Mouse (Mus musculus) midbrain, embryonic 16.5 days (tissue): ENCODE measurements around the gene Myof. TPM values are rescaled to one million over a fixed set of nuclear protein-coding genes. Genes with fewer than 3 reads are reported as not detected.

Experiments
- ATAC-seq: fragments of 200-750 bp; cut with Nextera tagmentation; 2 replicates; pipeline ENCODE4 v1.8.0; 2017; ENCODE audit warnings: moderate TSS enrichment
- H3K27ac ChIP-seq: fragments of 300-500 bp; sonication (generic); 2 replicates; pipeline ENCODE4 v1.5.1; 2014; ENCODE audit warnings: mild to moderate bottlenecking, low read length, mixed read lengths
- H3K27me3 ChIP-seq: fragments of 300-500 bp; sonication (generic); 2 replicates; pipeline ENCODE4 v1.6.1; 2014; ENCODE audit warnings: low read depth, low read length, mixed read lengths; ENCODE audit not compliant: control insufficient read depth, insufficient read depth
- H3K36me3 ChIP-seq: fragments of 300-500 bp; sonication (generic); 2 replicates; pipeline ENCODE4 v1.6.1; 2014; ENCODE audit warnings: mild to moderate bottlenecking, low read length, moderate library complexity, mixed read lengths; ENCODE audit not compliant: control insufficient read depth, insufficient read depth
- H3K4me1 ChIP-seq: fragments of 300-500 bp; sonication (generic); 2 replicates; pipeline ENCODE4 v1.6.1; 2014; ENCODE audit warnings: mild to moderate bottlenecking, low read length, mixed read lengths; ENCODE audit not compliant: control insufficient read depth, insufficient read depth
- H3K4me2 ChIP-seq: fragments of 300-500 bp; sonication (generic); 2 replicates; pipeline ENCODE4 v1.6.1; 2014; ENCODE audit warnings: mild to moderate bottlenecking, low read length, mixed read lengths
- H3K4me3 ChIP-seq: fragments of 300-500 bp; sonication (generic); 2 replicates; pipeline ENCODE4 v1.5.1; 2014; ENCODE audit warnings: low read depth, mild to moderate bottlenecking, low read length, moderate library complexity, mixed read lengths
- H3K9ac ChIP-seq: fragments of 300-500 bp; sonication (generic); 2 replicates; pipeline ENCODE4 v1.6.1; 2014; ENCODE audit warnings: low read depth, low read length, mixed read lengths
- H3K9me3 ChIP-seq: fragments of 300-500 bp; sonication (generic); replicated peaks from 2 replicates; pipeline ENCODE4 v1.6.1; 2014; ENCODE audit warnings: mild to moderate bottlenecking, low read length, mixed read lengths; ENCODE audit not compliant: control insufficient read depth, poor library complexity, severe bottlenecking
- WGBS: fragments of 180-500 bp; shearing (Covaris S2); extraction: QIAGEN DNeasy Blood & Tissue Kit; methylation state at CpG from one replicate; pipeline ENCODE4 v1.1.7; 2014; 5-methylcytosine and 5-hydroxymethylcytosine counted together
- polyA plus RNA-seq: library from polyadenylated mRNA; unstranded; fragments of >200 nt; fragmentation: Nextera tagmentation; extraction: Ambion mirVana; gene quantifications from 2 replicates; pipeline ENCODE4 v1.2.1, GENCODE M21; 2015

Gene Myof
- polyA plus RNA-seq, 1 experiment from 2014 or later: 1.9 TPM

DNA sequence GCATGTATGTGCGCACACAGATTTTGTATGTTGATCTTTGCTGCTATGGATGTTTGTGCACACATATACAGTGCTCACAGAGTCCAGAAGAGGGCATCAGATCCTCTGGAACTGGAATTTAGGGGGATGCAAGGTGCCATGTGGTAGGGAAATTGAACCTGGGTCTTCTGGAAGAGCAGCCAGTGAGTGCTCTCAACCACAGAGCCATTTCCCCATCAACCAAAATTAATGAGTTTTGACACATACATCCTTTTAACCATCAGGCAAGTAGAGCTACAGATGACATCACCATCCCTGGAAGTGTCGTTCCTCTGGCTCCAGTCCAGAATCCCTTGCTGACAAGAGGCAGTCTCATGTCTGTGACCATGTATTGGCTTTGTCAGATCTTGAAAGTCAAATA is 32.9 kb upstream of the Myof start:
- WGBS: 83% methylated on average over 2 of the region's 2 CpGs
- Histone ChIP-seq H3K4me2 (no peak overlapping the region), H3K36me3 (no peaks in the 10 kb centered on the region), H3K4me3 (no peak overlapping the region), H3K9me3 (no peaks in the 10 kb centered on the region), H3K9ac (no peak overlapping the region), H3K4me1 (no peaks in the 10 kb centered on the region), H3K27ac (no peak overlapping the region), H3K27me3 (no peaks in the 10 kb centered on the region)
- no peak for ATAC-seq

DNA sequence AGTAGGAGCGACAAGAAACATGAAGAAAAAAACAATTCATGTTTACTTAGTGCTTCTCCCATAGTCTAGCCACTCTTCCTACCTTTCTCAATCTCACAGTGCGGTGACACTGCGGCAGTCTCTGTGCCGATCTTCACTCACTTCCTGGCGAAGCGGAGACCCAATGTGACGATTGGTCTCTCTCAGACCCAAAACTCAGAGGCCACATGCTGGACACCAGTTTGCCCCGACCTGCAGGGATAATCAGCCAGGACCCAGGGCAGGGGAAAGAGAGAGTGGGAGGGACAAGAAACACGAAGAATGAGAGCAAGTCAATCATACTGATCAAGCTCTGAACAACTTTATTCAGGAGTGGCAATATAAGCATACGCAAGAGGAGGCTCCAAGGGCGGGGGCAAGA is 31.7 kb upstream of the Myof start:
- Histone ChIP-seq H3K36me3 (no peaks in the 10 kb centered on the region), H3K4me1 (no peaks in the 10 kb centered on the region), H3K27ac (no peak overlapping the region), H3K9me3 (no peaks in the 10 kb centered on the region), H3K27me3 (no peaks in the 10 kb centered on the region), H3K9ac (no peak overlapping the region), H3K4me2 (no peak overlapping the region), H3K4me3 (no peak overlapping the region)
- no peak for ATAC-seq
- WGBS: 81% methylated on average over 11 of the region's 11 CpGs

DNA sequence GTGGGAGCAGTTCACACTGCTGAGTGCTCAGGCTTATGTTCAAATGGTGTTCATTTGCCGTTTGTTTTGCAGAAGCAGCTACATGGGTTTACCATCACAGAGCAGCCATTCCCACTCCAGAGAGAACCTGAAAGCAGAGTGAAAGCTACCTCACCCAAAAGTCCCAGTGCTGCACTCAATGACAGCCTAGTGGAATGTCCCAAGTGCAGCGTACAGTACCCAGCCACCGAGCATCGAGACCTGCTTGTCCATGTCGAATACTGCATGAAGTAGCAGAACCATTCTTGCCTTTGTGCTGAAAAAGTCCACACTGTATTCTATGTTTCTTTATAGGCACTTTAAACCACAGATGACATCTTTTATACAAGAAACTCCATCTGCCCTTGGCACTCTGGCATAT is 29.8 kb upstream of the Myof start:
- Histone ChIP-seq H3K9me3 (no peaks in the 10 kb centered on the region), H3K9ac (no peak overlapping the region), H3K4me1 (no peaks in the 10 kb centered on the region), H3K27me3 (no peaks in the 10 kb centered on the region), H3K36me3 (no peaks in the 10 kb centered on the region), H3K27ac (no peak overlapping the region), H3K4me2 (no peak overlapping the region), H3K4me3 (no peak overlapping the region)
- ATAC-seq: no peak
- 92% methylated on average over 5 of the region's 5 CpGs for WGBS

DNA sequence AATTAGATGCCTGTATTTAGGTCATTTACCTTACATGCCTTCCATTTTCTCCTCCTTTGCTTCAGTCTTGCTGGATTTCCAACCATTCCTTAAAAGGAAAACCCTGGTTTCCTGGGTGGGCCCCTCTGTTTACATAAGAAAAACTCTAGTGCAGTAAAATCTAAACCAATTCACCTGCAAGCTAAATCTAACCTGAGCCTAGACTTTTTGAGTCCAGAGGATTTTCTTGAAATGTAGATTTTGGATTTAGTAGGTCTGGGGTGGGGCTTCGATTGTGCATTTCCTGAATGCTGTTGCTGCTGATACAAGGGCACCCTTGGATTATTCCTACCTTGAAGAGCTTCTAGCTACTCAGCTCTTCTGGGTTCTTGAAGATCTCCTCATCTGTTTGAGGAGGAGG is 20.7 kb upstream of the Myof start:
- no peaks in the 10 kb centered on the region for H3K36me3 ChIP-seq
- H3K4me3 ChIP-seq: no peak overlapping the region
- no peak overlapping the region for H3K9ac ChIP-seq
- H3K27me3 ChIP-seq: no peaks in the 10 kb centered on the region
- ATAC-seq: no peak
- no peaks in the 10 kb centered on the region for H3K9me3 ChIP-seq
- WGBS: 97% methylated on average over 1 of the region's 1 CpGs
- H3K4me1 ChIP-seq: no peaks in the 10 kb centered on the region
- no peak overlapping the region for H3K4me2 ChIP-seq
- no peak overlapping the region for H3K27ac ChIP-seq

GRCm38 (mm10) chr19:38063201-38063600 is 19.8 kb upstream of the Myof start:
- Histone ChIP-seq H3K4me1 (no peaks in the 10 kb centered on the region), H3K4me2 (no peak overlapping the region), H3K36me3 (no peaks in the 10 kb centered on the region), H3K27ac (no peak overlapping the region), H3K9ac (no peak overlapping the region), H3K27me3 (no peaks in the 10 kb centered on the region), H3K4me3 (no peak overlapping the region), H3K9me3 (no peaks in the 10 kb centered on the region)
- ATAC-seq: no peak
- WGBS: 87% methylated on average over 3 of the region's 3 CpGs

DNA sequence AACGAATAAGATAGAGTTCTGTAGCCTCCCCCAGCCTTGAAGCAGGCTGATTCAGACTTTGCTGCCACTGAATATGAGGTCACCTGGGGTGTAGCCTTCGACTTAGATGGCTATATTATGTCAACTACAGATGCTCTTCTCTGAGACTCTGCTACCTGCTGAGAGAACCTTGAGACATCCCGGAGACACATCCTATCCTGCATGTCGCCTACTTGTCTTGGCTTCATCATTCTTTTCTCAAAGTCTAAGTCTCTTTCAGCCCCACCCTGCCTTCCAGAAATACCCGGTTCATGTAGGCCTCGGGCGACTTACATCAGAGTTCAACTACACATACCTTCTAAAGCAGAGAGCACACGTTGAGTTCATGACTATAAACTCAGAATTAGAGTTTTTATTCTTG is 13.6 kb upstream of the Myof start:
- Histone ChIP-seq H3K4me2 (no peak overlapping the region), H3K9ac (no peak overlapping the region), H3K4me1 (peaks cover 11% of the 10 kb centered on the region), H3K27me3 (no peaks in the 10 kb centered on the region), H3K27ac (no peak overlapping the region), H3K9me3 (no peaks in the 10 kb centered on the region), H3K36me3 (no peaks in the 10 kb centered on the region), H3K4me3 (no peak overlapping the region)
- no peak for ATAC-seq
- WGBS: 88% methylated on average over 8 of the region's 8 CpGs

- no peak for ATAC-seq
- Histone ChIP-seq H3K4me2 (no peak overlapping the region), H3K36me3 (no peaks in the 10 kb centered on the region), H3K4me3 (no peak overlapping the region), H3K27me3 (no peaks in the 10 kb centered on the region), H3K9ac (no peak overlapping the region), H3K27ac (no peak overlapping the region), H3K9me3 (no peaks in the 10 kb centered on the region), H3K4me1 (peaks cover 11% of the 10 kb centered on the region)
- WGBS: 43% methylated on average over 3 of the region's 3 CpGs
These were observed 12.9 kb upstream of the Myof start for GRCm38 (mm10) chr19:38056276-38056675.

- Histone ChIP-seq H3K27ac (no peak overlapping the region), H3K4me1 (peaks cover 11% of the 10 kb centered on the region), H3K9me3 (no peaks in the 10 kb centered on the region), H3K27me3 (no peaks in the 10 kb centered on the region), H3K4me2 (peak overlapping the region; percentile 95), H3K36me3 (no peaks in the 10 kb centered on the region), H3K4me3 (no peak overlapping the region), H3K9ac (no peak overlapping the region)
- ATAC-seq: no peak
- 15% methylated on average over 6 of the region's 6 CpGs for WGBS
These were observed 12.4 kb upstream of the Myof start for GRCm38 (mm10) chr19:38055798-38056197.

GRCm38 (mm10) chr19:38054720-38055192 is 11.4 kb upstream of the Myof start, which contains the start of gene Cep55:
Gene Cep55 (plus strand): TSS chr19:38055011.
- peak; percentile 96 for ATAC-seq
- H3K9ac ChIP-seq: peak within 1 kb of the TSS; percentile 65
- no peaks in the 10 kb centered on the region for H3K27me3 ChIP-seq
- H3K4me2 ChIP-seq: peak within 1 kb of the TSS; percentile 95
- no peaks in the 10 kb centered on the region for H3K9me3 ChIP-seq
- peak within 1 kb of the TSS; percentile 22; the same call in 1 of the 2 replicates for H3K27ac ChIP-seq
- 0% methylated on average over 35 of the region's 36 CpGs for WGBS
- peaks cover 11% of the 10 kb centered on the region for H3K4me1 ChIP-seq
- H3K36me3 ChIP-seq: no peaks in the 10 kb centered on the region
- peak within 1 kb of the TSS; percentile 71 for H3K4me3 ChIP-seq
